Mouse (Mus musculus) frontal cortex, postnatal 14 days (tissue): ENCODE results near the gene Gm436.

Source experiments
- DNase-seq, 2 experiments: peaks; one replicate each; pipeline ENCODE4 v3.0.0; 2022; ENCODE audit warnings: low spot score in 2 of 2

The Gm436 gene

GRCm38 (mm10) chr4:144686268-144686667, at the start of gene Gm436:
Gene Gm436, minus strand, starts transcription at chr4:144686368.
- DNase-seq = no peak

- no peak for DNase-seq
These were observed 35.1 kb upstream of the Gm436 start, which contains the start of gene Gm13178 for GRCm38 (mm10) chr4:144721304-144721703. Gene Gm13178, minus strand, starts transcription at chr4:144721404.

DNA sequence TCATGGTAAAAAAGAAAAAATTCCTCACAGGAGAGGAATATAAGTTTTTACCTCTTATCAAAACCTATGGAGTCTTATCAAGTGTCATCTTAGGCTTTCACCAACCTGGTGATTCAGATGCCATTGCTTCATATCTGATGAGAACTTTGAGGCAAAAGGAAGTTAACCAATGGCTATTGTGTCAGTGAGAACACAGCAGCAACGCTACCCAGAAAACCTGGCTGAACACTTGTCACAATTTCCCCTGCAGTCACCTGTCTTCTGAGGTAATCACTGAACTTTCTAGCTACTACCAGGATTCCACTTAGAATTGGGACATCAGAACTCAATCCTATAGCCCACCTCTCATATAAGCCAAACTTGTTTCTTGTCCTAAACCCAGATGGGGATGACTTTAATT, 33.5 kb upstream of the Gm436 start:
- DNase-seq = no peak

GRCm38 (mm10) chr4:144718288-144718687, 32.1 kb upstream of the Gm436 start:
- DNase-seq = no peak

DNA sequence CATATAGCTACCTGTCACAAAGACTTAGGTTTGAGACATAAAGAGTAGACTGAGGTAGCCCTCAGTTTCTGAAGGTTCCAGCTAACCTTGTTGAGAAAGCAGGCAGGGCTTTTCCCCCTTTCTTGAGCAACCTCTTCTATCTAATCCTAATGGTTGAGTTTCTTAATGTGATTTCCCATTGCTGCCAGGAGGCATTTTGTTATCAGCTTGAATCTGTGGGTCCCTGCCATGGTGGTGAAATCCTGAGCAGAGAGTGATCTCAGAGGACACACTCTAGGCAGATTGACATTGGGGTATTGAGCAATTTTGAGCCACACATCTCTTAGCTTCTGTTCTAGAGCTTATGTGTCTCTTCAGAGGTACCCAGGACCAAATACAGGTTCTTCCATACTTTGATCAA, 47.9 kb downstream of the Gm436 start:
- DNase-seq = no peak
